Mouse (Mus musculus): Measurements from ENCODE around the gene Pigt.

DNA sequence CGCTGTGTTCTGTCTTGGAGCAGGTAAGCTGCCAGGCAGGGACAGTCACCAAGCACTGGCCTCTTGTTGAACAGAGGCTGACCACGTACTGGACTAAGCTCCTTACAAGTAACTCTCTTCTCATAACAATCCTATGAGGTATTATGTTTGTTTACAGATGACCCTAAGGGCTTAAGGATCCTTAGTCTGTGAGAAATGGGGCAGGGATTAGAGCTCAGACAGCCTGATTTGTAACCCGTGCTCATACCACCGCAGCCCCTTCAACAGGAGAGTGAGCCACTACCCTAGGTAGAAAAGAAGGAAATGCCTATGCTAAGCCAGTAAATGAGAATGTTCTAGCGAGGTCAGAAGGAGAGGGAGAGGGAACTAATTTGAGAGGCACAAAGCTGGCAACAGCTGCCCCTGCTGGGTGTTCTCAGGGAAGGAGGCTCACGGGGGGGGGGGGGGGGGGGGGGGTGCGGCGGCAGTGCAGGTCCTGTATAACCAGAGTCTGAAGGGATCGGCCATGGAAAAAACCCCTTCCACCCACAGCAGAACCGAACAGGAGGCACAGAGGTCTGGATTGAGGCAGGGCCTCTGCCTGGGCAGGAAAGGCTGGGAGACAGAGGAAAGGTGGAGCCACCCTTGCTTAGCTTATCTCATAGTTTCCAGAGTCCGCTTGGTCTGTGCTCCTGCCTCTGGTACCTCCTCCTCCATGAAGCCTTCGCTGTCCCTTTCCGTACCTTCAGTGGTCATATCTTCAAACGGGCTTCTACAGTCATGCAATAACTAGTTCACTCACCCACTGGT lies 15.0 kb downstream of the Pigt start:
- TF ChIP-seq CTCF (IDR thresholded peaks at IDR 0.05; ENCODE audit: low read depth) (no peak), EP300 (IDR thresholded peaks at IDR 0.05; ENCODE audit: low read depth) (no peak)
